Mouse (Mus musculus): Measurements from ENCODE around the gene Necab2.

Necab2 gene

GRCm38 (mm10) chr8:119516674-119517073, 70.2 kb downstream of the Necab2 start:
- DNase-seq (ENCODE audit: low spot score in 2 of 2), result no peak

- no peak for DNase-seq (ENCODE audit: low spot score in 2 of 2)
These were observed 73.6 kb downstream of the Necab2 start for GRCm38 (mm10) chr8:119520102-119520501.

Data from right cerebral cortex, postnatal 10 days (tissue).